Mouse (Mus musculus) intestine, embryonic 15.5 days (tissue): Measurements from ENCODE around the gene Fahd2a. TPM values are rescaled to one million over a fixed set of nuclear protein-coding genes. Genes with fewer than 3 reads are reported as not detected.
A peak's percentile ranks its signal among the peaks of the same experiment; 100 is the strongest.

Source experiments
- ATAC-seq: fragments of 200-750 bp; cut with Nextera tagmentation; 2 replicates; pipeline ENCODE4 v1.8.0; 2017; ENCODE audit warnings: moderate TSS enrichment, moderate library complexity
- H3K27ac ChIP-seq: fragments of 300-500 bp; sonication (generic); 2 replicates; pipeline ENCODE4 v1.5.1; 2015; ENCODE audit warnings: mild to moderate bottlenecking, inconsistent platforms
- H3K27me3 ChIP-seq: fragments of 300-500 bp; sonication (generic); replicated peaks from 2 replicates; pipeline ENCODE4 v1.6.1; 2015; ENCODE audit warnings: inconsistent platforms
- H3K36me3 ChIP-seq: fragments of 300-500 bp; sonication (generic); 2 replicates; pipeline ENCODE4 v1.6.1; 2015; ENCODE audit warnings: inconsistent platforms
- H3K4me1 ChIP-seq: fragments of 300-500 bp; sonication (generic); replicated peaks from 2 replicates; pipeline ENCODE4 v1.6.1; 2015; ENCODE audit warnings: inconsistent platforms
- H3K4me2 ChIP-seq: fragments of 300-500 bp; sonication (generic); replicated peaks from 2 replicates; pipeline ENCODE4 v1.6.1; 2015; ENCODE audit warnings: mild to moderate bottlenecking, inconsistent platforms
- H3K4me3 ChIP-seq: fragments of 300-500 bp; sonication (generic); replicated peaks from 2 replicates; pipeline ENCODE4 v1.5.1; 2015; ENCODE audit warnings: inconsistent platforms
- H3K9ac ChIP-seq: fragments of 300-500 bp; sonication (generic); 2 replicates; pipeline ENCODE4 v1.6.1; 2015; ENCODE audit warnings: inconsistent platforms
- H3K9me3 ChIP-seq: fragments of 300-500 bp; sonication (generic); 2 replicates; pipeline ENCODE4 v1.6.1; 2016; ENCODE audit warnings: inconsistent platforms
- WGBS: fragments of 180-500 bp; shearing (Covaris S2); methylation state at CpG from one replicate; pipeline ENCODE4 v1.1.7; 2015; 5-methylcytosine and 5-hydroxymethylcytosine counted together
- polyA plus RNA-seq: library from polyadenylated mRNA; unstranded; fragments of >200 nt; fragmentation: Nextera tagmentation; extraction: Ambion mirVana; gene quantifications from 2 replicates; pipeline ENCODE4 v1.2.1, GENCODE M21; 2015

The Fahd2a gene
- 19.0 and 23.0 TPM in 2 replicates for polyA plus RNA-seq

- WGBS = 4% methylated on average over 37 of the region's 37 CpGs
- Histone ChIP-seq H3K27ac (no peak within 1 kb of the TSS), H3K27me3 (no peaks in the 10 kb centered on the region), H3K4me1 (0 out of 2 replicates have a peak, but pooled peaks cover 3% of the 10 kb centered on the region), H3K4me3 (peak within 1 kb of the TSS; percentile 59), H3K36me3 (no peaks in the 10 kb centered on the region), H3K4me2 (peak within 1 kb of the TSS; percentile 69), H3K9me3 (no peaks in the 10 kb centered on the region), H3K9ac (peak within 1 kb of the TSS; percentile 58)
- peak; percentile 96 for ATAC-seq
Measured at GRCm38 (mm10) chr2:127444055-127444789, at the start of gene Fahd2a. Gene Fahd2a, minus strand, starts transcription at chr2:127444565.

- Histone ChIP-seq H3K9me3 (no peaks in the 10 kb centered on the region), H3K27ac (no peak overlapping the region), H3K4me3 (peak overlapping the region; percentile 11), H3K27me3 (peaks cover 60% of the 10 kb centered on the region), H3K9ac (no peak overlapping the region), H3K36me3 (no peaks in the 10 kb centered on the region), H3K4me2 (peak overlapping the region; percentile 52), H3K4me1 (peaks cover 29% of the 10 kb centered on the region)
- ATAC-seq = peak; percentile 78
- WGBS = 8% methylated on average over 19 of the region's 19 CpGs
Measured at GRCm38 (mm10) chr2:127484476-127485170, 40.3 kb upstream of the Fahd2a start.

DNA sequence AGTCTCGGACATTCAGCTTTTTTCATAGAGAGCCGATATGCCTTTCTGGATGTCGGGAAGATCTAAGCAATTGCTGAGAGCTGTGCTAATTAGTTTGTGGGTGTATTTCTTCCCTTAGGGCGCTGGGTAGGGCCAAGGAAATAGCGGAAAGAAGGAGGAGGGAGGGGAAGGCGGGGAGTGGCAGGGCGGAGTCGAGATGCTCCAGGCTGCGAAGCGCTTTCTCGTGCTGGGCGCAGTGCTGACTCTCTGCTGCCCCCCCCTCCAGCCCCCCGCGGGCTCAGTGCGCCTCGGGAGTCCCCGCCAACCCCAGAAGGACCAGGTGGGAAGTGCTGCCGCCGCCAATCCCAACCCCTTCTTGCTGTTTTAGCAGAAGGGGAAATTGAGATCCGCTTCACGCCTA lies 38.6 kb upstream of the Fahd2a start:
- peak; percentile 39; the same call in 1 of the 2 replicates for ATAC-seq
- Histone ChIP-seq H3K27ac (0 out of 2 replicates have a peak overlapping the region, but pooled peaks have one; percentile 29), H3K9me3 (no peaks in the 10 kb centered on the region), H3K27me3 (peaks cover 65% of the 10 kb centered on the region), H3K9ac (0 out of 2 replicates have a peak overlapping the region, but pooled peaks have one; percentile 50), H3K36me3 (no peaks in the 10 kb centered on the region), H3K4me3 (peak overlapping the region; percentile 56), H3K4me2 (peak overlapping the region; percentile 94), H3K4me1 (peaks cover 29% of the 10 kb centered on the region)
- under 1% methylated on average over 20 of the region's 21 CpGs for WGBS

GRCm38 (mm10) chr2:127482533-127482911 lies 38.2 kb upstream of the Fahd2a start:
- Histone ChIP-seq H3K9ac (peak overlapping the region; percentile 50; the same call in 1 of the 2 replicates), H3K4me2 (peak overlapping the region; percentile 94), H3K4me3 (peak overlapping the region; percentile 56), H3K27me3 (peaks cover 65% of the 10 kb centered on the region), H3K27ac (peak overlapping the region; percentile 29; the same call in 1 of the 2 replicates), H3K4me1 (peaks cover 29% of the 10 kb centered on the region), H3K36me3 (no peaks in the 10 kb centered on the region), H3K9me3 (no peaks in the 10 kb centered on the region)
- peak; percentile 90 for ATAC-seq
- 2% methylated on average over 21 of the region's 21 CpGs for WGBS

- H3K9ac ChIP-seq = peak overlapping the region; percentile 50
Measured at GRCm38 (mm10) chr2:127481841-127482532, 37.6 kb upstream of the Fahd2a start.

DNA sequence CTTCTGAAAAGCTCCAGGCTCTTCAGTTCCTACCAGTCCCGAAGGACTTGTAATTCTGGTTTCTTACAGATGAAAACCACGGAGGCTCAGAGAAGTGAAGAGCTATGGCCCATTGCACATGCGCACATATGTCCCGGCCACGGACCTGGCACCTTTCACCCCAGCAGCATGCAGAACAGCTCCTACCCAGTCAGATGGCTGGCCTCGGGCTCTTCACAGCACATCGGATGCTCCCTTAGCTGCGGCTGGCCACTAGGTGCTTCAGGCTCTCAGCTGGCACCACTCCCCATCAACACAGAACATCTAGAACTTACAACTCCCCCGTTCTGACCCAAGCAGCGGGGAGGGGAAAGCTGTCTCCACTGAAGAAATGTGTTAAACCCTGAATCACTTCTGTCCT lies 35.4 kb upstream of the Fahd2a start:
- H3K4me1 ChIP-seq = peaks cover 26% of the 10 kb centered on the region
- no peak overlapping the region for H3K27ac ChIP-seq
- ATAC-seq = no peak
- peaks cover 54% of the 10 kb centered on the region for H3K27me3 ChIP-seq
- H3K4me2 ChIP-seq = no peak overlapping the region
- no peak overlapping the region for H3K4me3 ChIP-seq
- no peak overlapping the region for H3K9ac ChIP-seq
- no peaks in the 10 kb centered on the region for H3K9me3 ChIP-seq
- no peaks in the 10 kb centered on the region for H3K36me3 ChIP-seq
- 73% methylated on average over 10 of the region's 10 CpGs for WGBS

More at GRCm38 (mm10) chr2:127481841-127482532, 37.6 kb upstream of the Fahd2a start:
- Histone ChIP-seq H3K9me3 (no peaks in the 10 kb centered on the region), H3K4me1 (peaks cover 29% of the 10 kb centered on the region), H3K27me3 (peaks cover 65% of the 10 kb centered on the region), H3K27ac (no peak overlapping the region), H3K4me3 (peak overlapping the region; percentile 56), H3K36me3 (no peaks in the 10 kb centered on the region), H3K4me2 (peak overlapping the region; percentile 94)
- ATAC-seq = peak; percentile 50
- under 1% methylated on average over 58 of the region's 59 CpGs for WGBS

GRCm38 (mm10) chr2:127479210-127479609 lies 34.8 kb upstream of the Fahd2a start:
- H3K4me2 ChIP-seq = no peak overlapping the region
- 70% methylated on average over 4 of the region's 4 CpGs for WGBS

DNA sequence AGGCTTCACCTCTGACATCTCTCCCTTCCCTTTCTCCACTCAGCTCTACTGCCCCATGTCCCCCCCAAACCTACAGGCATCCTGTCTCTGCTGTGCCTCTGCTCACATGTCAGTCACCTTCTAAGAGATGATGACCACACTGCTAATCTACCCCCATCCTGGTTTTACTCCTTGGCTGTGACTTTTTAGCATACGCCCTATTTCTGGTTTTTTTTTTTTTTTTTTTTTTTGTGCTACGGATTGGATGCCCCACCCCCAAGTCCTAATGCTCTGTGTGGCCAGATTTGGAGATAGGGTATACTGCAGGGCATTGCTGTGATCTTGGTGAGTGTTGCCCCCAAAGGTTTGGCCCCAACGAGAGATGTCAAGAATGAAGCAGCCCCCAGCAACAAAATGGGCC lies 27.9 kb upstream of the Fahd2a start:
- no peaks in the 10 kb centered on the region for H3K27me3 ChIP-seq
- WGBS = 68% methylated on average over 3 of the region's 3 CpGs
- no peak for ATAC-seq
- no peak overlapping the region for H3K4me3 ChIP-seq
- H3K4me2 ChIP-seq = no peak overlapping the region
- H3K36me3 ChIP-seq = no peaks in the 10 kb centered on the region; the same call in 1 of the 2 replicates
- no peak overlapping the region for H3K9ac ChIP-seq
- no peak overlapping the region for H3K27ac ChIP-seq
- H3K4me1 ChIP-seq = no peaks in the 10 kb centered on the region
- H3K9me3 ChIP-seq = no peaks in the 10 kb centered on the region

More at GRCm38 (mm10) chr2:127479210-127479609, 34.8 kb upstream of the Fahd2a start:
- no peak overlapping the region for H3K9ac ChIP-seq
- H3K27me3 ChIP-seq = peaks cover 49% of the 10 kb centered on the region
- ATAC-seq = no peak
- H3K4me3 ChIP-seq = no peak overlapping the region
- no peaks in the 10 kb centered on the region for H3K9me3 ChIP-seq
- no peaks in the 10 kb centered on the region for H3K36me3 ChIP-seq
- H3K27ac ChIP-seq = no peak overlapping the region
- H3K4me1 ChIP-seq = peaks cover 21% of the 10 kb centered on the region

DNA sequence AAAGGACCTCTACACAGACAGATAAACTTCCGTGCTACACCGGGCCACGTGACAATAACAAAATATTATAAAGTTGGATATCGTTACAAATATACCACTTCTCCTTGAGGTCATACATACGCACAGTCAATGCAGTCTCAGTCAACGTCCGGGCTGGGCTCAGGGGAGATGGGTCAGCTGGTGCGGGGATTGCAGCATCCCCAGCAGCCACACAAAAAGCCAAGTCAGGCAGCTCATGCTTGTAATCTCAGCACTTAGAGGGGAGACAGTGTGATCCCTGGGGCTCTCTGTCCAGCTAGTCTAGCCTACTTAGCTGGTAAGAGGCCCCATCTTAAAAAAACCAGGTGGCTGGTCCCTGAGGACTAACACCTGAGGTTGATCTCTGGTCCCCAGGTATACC lies 26.9 kb upstream of the Fahd2a start:
- ATAC-seq = no peak
- no peaks in the 10 kb centered on the region; the same call in 1 of the 2 replicates for H3K36me3 ChIP-seq
- H3K4me1 ChIP-seq = no peaks in the 10 kb centered on the region
- no peaks in the 10 kb centered on the region for H3K9me3 ChIP-seq
- no peak overlapping the region for H3K4me2 ChIP-seq
- no peaks in the 10 kb centered on the region for H3K27me3 ChIP-seq
- no peak overlapping the region for H3K9ac ChIP-seq
- H3K27ac ChIP-seq = no peak overlapping the region
- WGBS = 82% methylated on average over 8 of the region's 8 CpGs
- H3K4me3 ChIP-seq = no peak overlapping the region

GRCm38 (mm10) chr2:127470661-127471060 lies 26.3 kb upstream of the Fahd2a start:
- Histone ChIP-seq H3K27ac (no peak overlapping the region), H3K4me3 (no peak overlapping the region), H3K4me1 (no peaks in the 10 kb centered on the region), H3K9ac (no peak overlapping the region), H3K36me3 (no peaks in the 10 kb centered on the region; the same call in 1 of the 2 replicates), H3K9me3 (no peaks in the 10 kb centered on the region), H3K4me2 (no peak overlapping the region), H3K27me3 (no peaks in the 10 kb centered on the region)
- 68% methylated on average over 10 of the region's 10 CpGs for WGBS
- no peak for ATAC-seq

- ATAC-seq = no peak
- no peaks in the 10 kb centered on the region for H3K4me1 ChIP-seq
- no peak overlapping the region for H3K4me3 ChIP-seq
- H3K4me2 ChIP-seq = no peak overlapping the region
- H3K9ac ChIP-seq = no peak overlapping the region
- H3K36me3 ChIP-seq = no peaks in the 10 kb centered on the region; the same call in 1 of the 2 replicates
- WGBS = 84% methylated on average over 5 of the region's 5 CpGs
- H3K27me3 ChIP-seq = no peaks in the 10 kb centered on the region
- H3K27ac ChIP-seq = no peak overlapping the region
- H3K9me3 ChIP-seq = no peaks in the 10 kb centered on the region
Measured at GRCm38 (mm10) chr2:127470183-127470582, 25.8 kb upstream of the Fahd2a start.

DNA sequence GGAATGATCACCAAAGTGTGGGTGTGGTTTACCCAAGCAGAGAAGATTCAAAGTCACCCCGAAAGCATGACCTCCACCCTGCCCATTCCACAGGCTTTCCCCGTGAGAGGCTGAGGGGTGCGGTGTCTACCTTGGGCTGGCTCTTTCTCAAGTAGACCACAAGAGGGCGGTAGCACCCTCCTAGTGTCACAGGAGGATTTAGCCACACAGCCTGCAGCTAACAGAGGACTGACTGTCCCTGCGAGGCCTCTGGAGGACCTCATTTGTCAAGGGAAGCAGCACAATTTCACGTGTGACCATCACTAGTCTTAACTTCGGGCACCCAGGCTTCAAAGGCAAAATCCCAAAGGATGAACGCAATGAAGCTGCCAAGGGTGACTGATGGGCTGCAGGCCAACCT lies 17.9 kb upstream of the Fahd2a start:
- H3K36me3 ChIP-seq = no peaks in the 10 kb centered on the region
- H3K27me3 ChIP-seq = no peaks in the 10 kb centered on the region; the same call in 1 of the 2 replicates
- H3K4me1 ChIP-seq = no peaks in the 10 kb centered on the region
- ATAC-seq = peak; percentile 75
- 8% methylated on average over 8 of the region's 8 CpGs for WGBS
- no peak overlapping the region for H3K4me3 ChIP-seq
- H3K27ac ChIP-seq = no peak overlapping the region
- H3K4me2 ChIP-seq = no peak overlapping the region
- no peaks in the 10 kb centered on the region for H3K9me3 ChIP-seq
- H3K9ac ChIP-seq = no peak overlapping the region
